Mouse (Mus musculus) G1E (cell line): ENCODE results near the gene Midn. TPM values are rescaled to one million over a fixed set of nuclear protein-coding genes. Genes with fewer than 3 reads are reported as not detected.

Experiments
- ATAC-seq: 2 replicates; pipeline ENCODE4 v1.8.0; 2016; ENCODE audit warnings: mild to moderate bottlenecking; ENCODE audit not compliant: insufficient number of reproducible peaks, poor library complexity, low FRiP score, severe bottlenecking; ENCODE audit errors: extremely low read depth
- DNase-seq: peaks from one replicate; pipeline ENCODE4 v3.0.0; 2012; ENCODE audit warnings: low spot score
- H3K27me3 ChIP-seq: 2 replicates; pipeline ENCODE4 v1.6.1; 2012; ENCODE audit warnings: mild to moderate bottlenecking, low read length, inconsistent platforms; ENCODE audit not compliant: insufficient read depth
- H3K36me3 ChIP-seq: replicated peaks from 2 replicates; pipeline ENCODE3; 2012; ENCODE audit warnings: mild to moderate bottlenecking, inconsistent platforms
- H3K4me1 ChIP-seq: 2 replicates; pipeline ENCODE4 v1.6.1; 2012; ENCODE audit warnings: low read depth, low read length, inconsistent platforms, mixed read lengths; ENCODE audit not compliant: insufficient read depth
- H3K4me3 ChIP-seq: 2 replicates; pipeline ENCODE4 v1.5.1; 2012; ENCODE audit warnings: low read depth, mild to moderate bottlenecking, inconsistent platforms, low read length, moderate library complexity, mixed read lengths
- H3K9me3 ChIP-seq: replicated peaks from 2 replicates; pipeline ENCODE4 v1.6.1; 2012; ENCODE audit warnings: inconsistent platforms
- CTCF ChIP-seq: IDR thresholded peaks from 2 replicates; pipeline ENCODE4 v1.5.1; 2012; ENCODE audit warnings: low read depth, low read length, inconsistent platforms, mixed read lengths
- GATA1 ChIP-seq: IDR thresholded peaks from 2 replicates; pipeline ENCODE4 v1.6.1; 2012; ENCODE audit warnings: borderline replicate concordance, low read length, inconsistent platforms, mixed read lengths
- GATA2 ChIP-seq: IDR thresholded peaks from 2 replicates; pipeline ENCODE4 v1.6.1; 2012; ENCODE audit warnings: low read depth, low read length, inconsistent platforms, borderline replicate concordance
- POLR2AphosphoS5 ChIP-seq: IDR thresholded peaks from 2 replicates; pipeline ENCODE4 v1.6.1; 2012; ENCODE audit warnings: low read depth, low read length, inconsistent platforms; ENCODE audit not compliant: insufficient replicate concordance
- TAL1 ChIP-seq: conservative IDR thresholded peaks from 2 replicates; pipeline ENCODE4 v1.6.1; 2012; ENCODE audit warnings: low read depth, low read length, inconsistent platforms, mixed read lengths
- polyA plus RNA-seq: library from polyadenylated mRNA; stranded (reverse); fragments of >175 nt; gene quantifications from 2 replicates; pipeline ENCODE4 v1.2.3, GENCODE M21; 2012
- total RNA-seq, 2 experiments: library from RNA; stranded (forward) in 1 of 2; stranded (reverse) in 1 of 2; fragments of 200-1000 nt in 1 of 2; fragments of >200 nt in 1 of 2; fragmentation: Nextera tagmentation in 1 of 2; gene quantifications; 2 replicates each; pipeline ENCODE4 v1.2.3; 2014 to 2017

The Midn gene
- total and polyA plus RNA-seq, 3 experiments: 19.2 to 302 (median 89.8) TPM

DNA sequence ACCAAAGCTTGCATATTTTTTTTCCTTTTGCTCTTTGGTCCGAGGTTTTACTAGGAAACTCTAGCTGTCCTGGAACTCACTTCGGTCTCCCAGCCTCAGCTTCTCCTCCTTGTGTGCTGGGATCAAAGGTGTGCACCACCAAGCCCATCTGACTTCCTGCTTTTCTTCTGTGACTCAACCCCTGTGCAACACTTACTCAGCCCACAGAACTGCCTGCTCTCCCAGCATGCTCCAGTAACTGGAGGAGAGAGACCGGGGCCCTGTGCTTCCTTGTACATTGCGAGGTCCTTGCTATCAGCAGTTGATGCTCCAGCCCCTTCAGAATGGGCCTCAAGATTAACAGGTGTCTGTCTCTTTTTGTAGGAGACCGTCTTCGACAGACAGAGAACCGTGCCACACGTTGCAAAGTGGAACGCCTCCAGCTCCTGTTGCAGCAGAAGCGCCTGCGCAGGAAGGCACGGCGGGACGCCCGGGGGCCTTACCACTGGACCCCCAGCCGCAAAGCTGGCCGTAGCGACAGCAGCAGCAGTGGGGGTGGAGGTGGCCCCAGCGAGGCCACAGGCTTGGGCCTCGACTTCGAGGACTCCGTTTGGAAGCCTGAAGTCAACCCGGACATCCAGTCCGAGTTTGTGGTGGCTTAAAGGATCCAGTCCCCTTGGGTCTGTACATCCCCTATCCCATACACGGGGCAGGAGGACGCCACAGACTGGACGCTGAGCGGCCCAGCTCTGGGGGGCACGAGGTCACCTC is 8.1 kb downstream of the Midn start:
- no peak for ATAC-seq
- Histone ChIP-seq H3K9me3 (no peaks in the 10 kb centered on the region), H3K27me3 (no peaks in the 10 kb centered on the region), H3K4me1 (peaks cover 96% of the 10 kb centered on the region), H3K36me3 (peaks cover 71% of the 10 kb centered on the region), H3K4me3 (peak overlapping the region; percentile 44; the same call in 1 of the 2 replicates)
- no peak for TF ChIP-seq GATA1
- TF ChIP-seq TAL1: no peak
- TF ChIP-seq CTCF: no peak
- no peak for TF ChIP-seq POLR2AphosphoS5
- no peak for TF ChIP-seq GATA2
- DNase-seq: no peak

DNA sequence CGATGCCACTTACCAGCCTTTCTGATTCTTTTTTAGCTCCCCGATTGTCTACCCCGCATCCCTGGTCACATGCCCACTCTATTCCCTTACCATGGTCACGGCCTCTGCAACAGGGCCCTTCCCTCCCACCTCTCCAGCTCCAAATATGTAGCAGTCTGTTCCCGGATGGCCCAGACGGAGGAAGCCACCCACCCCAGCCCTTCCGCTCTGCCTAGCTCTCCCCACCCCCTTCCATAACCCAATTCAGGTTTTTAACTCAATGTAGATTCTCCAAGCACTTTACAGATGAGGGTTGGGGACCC is 8.6 kb downstream of the Midn start:
- DNase-seq: no peak
- TF ChIP-seq GATA1: no peak
- no peak for TF ChIP-seq GATA2
- TF ChIP-seq TAL1: no peak
- no peak for TF ChIP-seq CTCF
- no peak for TF ChIP-seq POLR2AphosphoS5
- H3K4me1 ChIP-seq: peaks cover 96% of the 10 kb centered on the region
- H3K27me3 ChIP-seq: no peaks in the 10 kb centered on the region
- H3K4me3 ChIP-seq: peak overlapping the region; percentile 44; the same call in 1 of the 2 replicates
- H3K36me3 ChIP-seq: peaks cover 66% of the 10 kb centered on the region
- no peak for ATAC-seq
- H3K9me3 ChIP-seq: no peaks in the 10 kb centered on the region

GRCm38 (mm10) chr10:80157141-80157929 is 9.3 kb downstream of the Midn start:
- H3K27me3 ChIP-seq: no peaks in the 10 kb centered on the region
- peak overlapping the region; percentile 26; the same call in 1 of the 2 replicates for H3K4me3 ChIP-seq
- H3K4me1 ChIP-seq: peaks cover 96% of the 10 kb centered on the region
- DNase-seq (no peak), ATAC-seq (no peak)
- peaks cover 59% of the 10 kb centered on the region for H3K36me3 ChIP-seq
- H3K9me3 ChIP-seq: no peaks in the 10 kb centered on the region
- TF ChIP-seq CTCF (no peak), POLR2AphosphoS5 (no peak), GATA1 (no peak), GATA2 (no peak), TAL1 (no peak)

GRCm38 (mm10) chr10:80158307-80158986 is 10.4 kb downstream of the Midn start:
- DNase-seq (peak; percentile 63), ATAC-seq (no peak)
- peaks cover 95% of the 10 kb centered on the region for H3K4me1 ChIP-seq
- TF ChIP-seq POLR2AphosphoS5 (0 out of 2 replicates have a peak, but pooled peaks have one; percentile 69), GATA1 (no peak)
- no peaks in the 10 kb centered on the region for H3K27me3 ChIP-seq
- peaks cover 48% of the 10 kb centered on the region for H3K36me3 ChIP-seq
- peak overlapping the region; percentile 71 for H3K4me3 ChIP-seq
- H3K9me3 ChIP-seq: no peaks in the 10 kb centered on the region

DNA sequence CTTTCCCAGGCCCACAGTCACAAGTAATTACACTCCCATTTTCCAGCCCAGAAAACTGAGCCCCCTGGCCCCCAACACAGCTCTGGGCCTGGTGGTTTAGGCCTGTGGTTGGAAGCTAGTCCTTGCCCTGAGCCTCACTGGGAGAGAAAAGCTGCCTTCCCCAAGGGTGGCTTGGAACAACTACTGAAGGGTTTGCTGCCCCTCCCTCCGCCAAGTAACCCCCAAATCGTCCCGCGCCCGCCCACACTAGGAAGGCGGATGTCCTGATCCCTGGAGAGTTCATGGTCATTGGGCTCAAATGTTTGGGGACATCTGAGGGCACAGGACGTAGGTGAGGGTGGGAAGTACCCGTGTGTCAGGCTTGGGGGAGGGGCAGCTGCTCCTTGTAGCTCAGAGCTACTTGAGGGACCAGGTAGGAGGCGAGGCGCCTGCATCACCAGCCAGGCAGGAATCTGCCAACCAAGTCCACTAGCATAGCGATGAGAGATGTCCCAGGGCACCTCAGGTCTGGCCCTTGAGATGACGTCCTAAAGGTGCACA is 11.0 kb downstream of the Midn start:
- Histone ChIP-seq H3K4me1 (peaks cover 94% of the 10 kb centered on the region), H3K36me3 (peaks cover 42% of the 10 kb centered on the region), H3K9me3 (no peaks in the 10 kb centered on the region), H3K4me3 (peak overlapping the region; percentile 71), H3K27me3 (no peaks in the 10 kb centered on the region; the same call in 1 of the 2 replicates)
- DNase-seq: no peak
- no peak for ATAC-seq
- TF ChIP-seq GATA1 (no peak), POLR2AphosphoS5 (no peak; the same call in 1 of the 2 replicates), GATA2 (no peak), TAL1 (no peak), CTCF (no peak)
